Mouse (Mus musculus): ENCODE results near the gene Gipc3.

DNA sequence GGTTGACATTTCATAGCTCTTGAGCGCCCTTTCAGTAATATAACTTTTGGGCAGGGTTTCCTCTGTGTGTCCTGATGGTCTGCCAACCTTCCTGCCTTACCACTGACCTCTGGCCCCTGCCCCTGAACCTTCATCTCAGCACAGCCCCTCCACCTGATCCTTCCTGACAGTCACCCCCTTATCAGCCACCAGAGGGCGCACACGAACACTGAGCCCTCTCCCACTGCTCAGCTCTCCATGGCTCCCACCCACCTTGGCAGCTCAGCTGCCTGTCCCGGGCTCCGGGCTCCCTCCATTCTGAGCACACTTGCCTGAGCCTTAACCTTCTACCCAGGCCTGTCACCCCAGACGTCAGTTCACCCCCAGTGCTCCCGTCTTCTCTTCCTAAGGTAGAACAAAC, 53.8 kb downstream of the Gipc3 start:
- no peak for TF ChIP-seq TAL1 (IDR thresholded peaks at IDR 0.05; ENCODE audit: low read length)
- TF ChIP-seq GATA1 (IDR thresholded peaks at IDR 0.05; ENCODE audit: low read length) = no peak
